Mouse (Mus musculus): ENCODE data around the gene Ccl22.
A peak's percentile ranks its signal among the peaks of the same experiment; 100 is the strongest.

Gene Ccl22

DNA sequence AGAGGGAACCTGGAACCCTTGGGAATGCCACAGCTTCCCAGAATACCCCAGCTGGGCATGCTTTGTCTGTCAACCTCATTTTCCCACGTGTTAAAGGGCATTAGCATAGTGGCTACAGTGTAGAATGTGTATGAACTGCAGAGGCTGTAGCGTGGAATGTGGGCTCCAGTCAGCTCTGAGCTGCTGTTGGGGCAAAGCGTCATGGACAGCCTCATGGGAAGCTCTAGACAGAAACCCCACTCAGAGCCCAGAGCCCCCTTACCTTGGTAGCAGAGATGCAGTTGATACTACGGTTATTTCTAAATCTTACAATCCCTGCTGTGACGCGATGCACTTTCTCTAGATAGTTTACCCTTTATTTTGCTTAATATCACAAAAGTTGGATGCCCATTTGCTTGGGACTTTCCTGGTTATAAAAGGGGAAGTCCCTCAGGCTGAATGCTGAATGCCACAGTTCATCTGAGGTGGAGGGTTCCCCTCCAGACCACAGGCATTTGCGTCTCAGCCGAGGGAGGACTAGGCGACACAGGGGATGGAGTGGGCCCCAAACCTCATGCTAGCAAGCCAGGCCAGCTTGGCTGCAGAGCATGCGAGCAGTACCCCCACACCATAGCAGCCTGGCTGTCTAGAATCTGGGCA lies 33.6 kb downstream of the Ccl22 start:
- no peak for DNase-seq (ENCODE audit: low spot score in 2 of 2)

DNA sequence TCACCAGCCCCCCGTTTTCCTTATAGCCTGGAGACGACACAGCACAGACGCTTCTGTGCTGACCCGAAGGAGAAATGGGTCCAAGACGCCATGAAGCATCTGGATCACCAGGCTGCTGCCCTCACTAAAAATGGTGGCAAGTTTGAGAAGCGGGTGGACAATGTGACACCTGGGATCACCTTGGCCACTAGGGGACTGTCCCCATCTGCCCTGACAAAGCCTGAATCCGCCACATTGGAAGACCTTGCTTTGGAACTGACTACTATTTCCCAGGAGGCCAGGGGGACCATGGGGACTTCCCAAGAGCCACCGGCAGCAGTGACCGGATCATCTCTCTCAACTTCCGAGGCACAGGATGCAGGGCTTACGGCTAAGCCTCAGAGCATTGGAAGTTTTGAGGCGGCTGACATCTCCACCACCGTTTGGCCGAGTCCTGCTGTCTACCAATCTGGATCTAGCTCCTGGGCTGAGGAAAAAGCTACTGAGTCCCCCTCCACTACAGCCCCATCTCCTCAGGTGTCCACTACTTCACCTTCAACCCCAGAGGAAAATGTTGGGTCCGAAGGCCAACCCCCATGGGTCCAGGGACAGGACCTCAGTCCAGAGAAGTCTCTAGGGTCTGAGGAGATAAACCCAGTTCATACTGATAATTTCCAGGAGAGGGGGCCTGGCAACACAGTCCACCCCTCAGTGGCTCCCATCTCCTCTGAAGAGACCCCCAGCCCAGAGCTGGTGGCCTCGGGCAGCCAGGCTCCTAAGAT lies 34.3 kb downstream of the Ccl22 start:
- no peak for DNase-seq (ENCODE audit: low spot score in 2 of 2)

DNA sequence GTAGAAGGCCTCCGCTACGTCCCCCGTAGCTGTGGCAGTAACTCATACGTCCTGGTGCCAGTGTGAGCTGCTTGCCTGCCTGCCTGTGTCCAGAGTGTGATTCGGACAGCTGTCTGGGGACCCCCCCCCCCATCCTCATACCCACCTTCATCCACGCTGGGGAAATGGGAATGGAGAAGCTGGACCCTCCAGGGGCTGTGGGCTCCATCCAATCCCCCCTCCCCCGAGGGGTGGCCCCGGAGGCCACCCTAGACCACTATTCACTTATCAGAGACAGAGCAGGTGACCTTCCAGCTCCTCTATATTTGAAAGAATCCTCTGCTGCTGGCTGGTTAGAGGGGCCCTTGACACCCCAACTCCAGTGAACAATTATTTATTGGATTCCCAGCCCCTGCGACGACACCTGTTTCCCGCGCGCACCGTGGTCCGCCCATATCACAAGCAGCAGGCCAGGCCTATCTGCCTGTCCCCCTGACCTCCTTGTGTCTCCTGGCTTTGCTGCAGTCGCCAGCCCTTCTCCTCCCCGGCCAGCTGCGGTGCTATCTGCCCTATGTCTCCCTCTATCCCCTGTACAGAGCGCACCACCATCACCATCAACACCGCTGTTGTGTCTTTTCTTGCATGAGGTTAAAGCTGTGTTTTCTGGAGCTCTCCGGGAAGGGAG lies 35.2 kb downstream of the Ccl22 start:
- no peak for DNase-seq (ENCODE audit: low spot score in 2 of 2)

- no peak for DNase-seq (ENCODE audit: low spot score in 2 of 2)
Observed at GRCm38 (mm10) chr8:94781155-94781837, 35.9 kb downstream of the Ccl22 start.

DNA sequence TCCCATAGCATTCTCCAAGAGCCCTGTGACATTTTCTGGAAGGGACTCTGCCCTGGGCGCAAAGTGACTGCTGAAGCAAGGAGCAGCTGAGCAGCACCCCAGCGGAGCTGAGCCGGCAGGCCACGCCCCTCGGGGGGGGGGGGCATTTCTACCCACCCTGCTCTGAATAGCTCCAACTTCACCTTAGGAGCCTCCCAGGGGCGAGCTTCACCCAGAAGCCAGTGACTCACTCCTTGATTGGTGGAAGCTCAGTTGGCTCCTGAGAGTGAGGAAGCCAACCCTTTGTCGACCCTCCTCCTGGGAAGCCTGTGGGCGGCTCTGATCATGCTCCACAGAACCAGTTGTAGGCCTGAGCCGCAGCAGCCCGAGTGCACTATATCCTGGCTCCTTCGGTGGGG lies 36.4 kb downstream of the Ccl22 start:
- no peak for DNase-seq (ENCODE audit: low spot score in 2 of 2)

DNA sequence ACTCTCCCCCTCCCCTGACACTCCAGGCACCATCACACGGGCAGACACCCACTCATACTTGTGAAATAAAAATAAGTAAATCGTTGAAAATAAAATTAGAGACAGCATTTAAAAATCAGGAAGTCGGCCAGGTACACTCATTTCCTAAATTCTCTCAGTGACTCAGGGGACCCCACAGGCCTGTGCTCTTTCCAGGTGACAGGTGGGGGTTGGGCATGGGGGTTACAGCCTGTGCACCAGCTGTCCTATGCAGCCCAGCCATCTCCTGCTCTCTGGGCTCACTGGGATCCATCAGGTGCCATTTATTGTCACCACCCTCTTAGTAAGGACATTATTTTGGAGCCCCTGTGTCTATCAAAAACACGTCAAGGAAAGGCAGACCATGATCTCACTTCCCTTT lies 38.5 kb downstream of the Ccl22 start:
- no peak for DNase-seq (ENCODE audit: low spot score in 2 of 2)

GRCm38 (mm10) chr8:94785247-94785985 lies 40.0 kb downstream of the Ccl22 start:
- DNase-seq (ENCODE audit: low spot score in 2 of 2), result peak; percentile 60 to 74

DNA sequence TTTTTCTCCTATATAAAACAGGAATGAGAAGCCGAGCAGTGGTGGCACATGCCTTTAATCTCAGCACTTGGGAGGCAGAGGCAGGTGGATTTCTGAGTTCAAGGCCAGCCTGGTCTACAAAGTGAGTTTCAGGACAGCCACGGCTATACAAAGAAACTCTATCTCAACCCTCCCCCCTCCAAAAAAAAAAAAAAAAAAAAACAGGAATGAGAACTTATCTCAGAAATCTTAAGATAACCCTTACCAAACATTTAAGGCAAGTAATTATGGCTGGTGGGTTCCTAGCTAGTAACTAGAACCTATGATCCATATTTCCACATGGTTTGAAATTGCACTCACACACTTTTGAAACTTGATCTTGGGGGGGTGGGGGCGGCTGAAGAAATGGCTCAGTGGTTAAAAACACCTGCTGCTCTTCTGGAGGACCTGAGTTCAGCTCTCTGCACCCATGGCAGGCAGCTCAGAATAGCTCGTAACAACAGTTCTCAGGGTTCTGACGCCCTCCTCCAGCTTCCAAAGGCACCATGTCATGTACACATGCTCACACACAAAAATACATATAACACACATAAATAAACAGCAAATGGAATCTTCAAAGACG lies 40.7 kb downstream of the Ccl22 start:
- DNase-seq (ENCODE audit: low spot score in 2 of 2), result no peak

- DNase-seq (ENCODE audit: low spot score in 2 of 2), result peak; percentile 57 to 76
Observed at GRCm38 (mm10) chr8:94787524-94788501, 42.4 kb downstream of the Ccl22 start.

DNA sequence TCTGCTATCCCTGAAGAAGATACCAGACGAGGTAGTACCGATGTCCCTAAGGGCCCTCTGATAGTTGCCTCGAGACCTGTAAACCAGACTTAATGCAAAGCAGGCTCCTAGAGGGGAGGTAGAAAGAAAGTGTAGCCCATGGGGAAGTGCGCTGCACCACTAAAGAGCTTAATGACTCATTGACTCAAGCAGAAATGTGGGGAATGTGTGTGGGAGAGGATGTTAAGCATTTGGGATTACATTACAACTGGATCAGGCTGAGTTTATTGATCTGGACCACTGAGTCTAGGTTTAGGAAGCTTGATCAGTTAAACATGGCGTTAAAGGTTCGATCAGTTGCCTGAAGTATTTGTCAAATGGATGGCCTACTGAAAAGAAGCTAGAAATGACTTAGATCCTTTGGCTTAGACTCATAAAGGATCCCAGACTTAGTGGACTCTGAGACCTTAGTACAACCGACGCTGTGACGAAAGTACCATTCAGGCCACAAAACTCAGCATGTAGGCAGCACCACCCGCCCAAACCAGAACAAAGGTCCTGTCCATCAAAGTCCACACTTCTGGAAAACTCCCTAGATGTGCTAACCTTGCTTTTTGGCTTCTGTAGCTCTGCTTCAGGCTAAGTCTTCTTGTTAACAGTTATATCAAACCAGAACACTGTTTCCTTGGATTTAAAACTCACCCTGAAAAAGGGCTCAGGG lies 44.0 kb downstream of the Ccl22 start:
- no peak for DNase-seq (ENCODE audit: low spot score in 2 of 2)

DNA sequence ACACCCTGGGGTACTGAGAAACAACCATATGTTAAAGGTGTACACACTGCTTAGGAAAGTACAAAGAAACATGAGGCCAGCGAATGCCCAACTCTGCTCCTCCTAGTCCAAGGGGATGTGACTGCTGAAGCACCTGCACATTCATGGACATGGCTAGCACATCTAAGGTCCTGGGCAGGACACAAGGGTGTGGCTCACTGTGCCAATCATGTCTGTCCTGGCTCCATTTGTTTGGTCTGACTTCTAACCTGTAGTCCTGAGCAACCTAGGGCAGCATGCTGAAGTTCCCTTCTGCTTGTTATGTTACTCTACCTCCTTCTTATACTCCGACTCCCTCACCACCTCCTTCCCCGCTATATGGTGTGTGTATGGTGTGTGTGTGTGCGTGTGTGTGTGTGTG lies 49.0 kb downstream of the Ccl22 start:
- DNase-seq (ENCODE audit: low spot score in 2 of 2), result no peak

DNA sequence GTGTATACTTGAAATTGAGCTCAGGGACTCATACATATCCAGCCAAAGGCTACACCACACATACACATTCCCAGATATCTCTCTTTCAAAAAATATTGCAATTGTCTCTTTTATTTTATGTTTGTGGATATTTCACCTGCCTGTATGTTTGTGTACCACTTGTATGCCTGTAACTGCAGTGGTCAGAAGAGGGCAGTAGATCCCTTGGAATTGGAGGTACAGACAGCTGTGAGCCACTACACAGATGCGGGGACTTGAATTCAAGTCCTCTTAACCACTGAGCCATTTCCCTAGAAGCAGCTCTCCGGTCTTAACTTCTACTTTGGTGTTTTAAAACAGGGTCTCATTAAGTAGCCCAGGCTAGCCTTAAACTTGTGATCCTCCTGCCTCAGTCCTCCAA lies 49.4 kb downstream of the Ccl22 start:
- no peak for DNase-seq (ENCODE audit: low spot score in 2 of 2)

GRCm38 (mm10) chr8:94800278-94800968 lies 55.0 kb downstream of the Ccl22 start:
- DNase-seq (ENCODE audit: low spot score in 2 of 2), result no peak

Data from spleen, postnatal 36 days (tissue).